Mouse (Mus musculus) layer of hippocampus, adult 9-11 months (tissue): ENCODE data around the gene Atp8a2.

Experiments used
- DNase-seq: peaks from one replicate; pipeline ENCODE4 v3.0.0; 2022

Atp8a2 gene

GRCm38 (mm10) chr14:59695160-59695559, 501.8 kb downstream of the Atp8a2 start:
- no peak for DNase-seq

- no peak for DNase-seq
These were observed 504.8 kb downstream of the Atp8a2 start for GRCm38 (mm10) chr14:59692164-59692563.

GRCm38 (mm10) chr14:59691402-59691801, 505.6 kb downstream of the Atp8a2 start:
- DNase-seq, result no peak

GRCm38 (mm10) chr14:59690954-59691353, 506.0 kb downstream of the Atp8a2 start:
- no peak for DNase-seq

GRCm38 (mm10) chr14:59689596-59689995, 507.4 kb downstream of the Atp8a2 start:
- no peak for DNase-seq

DNA sequence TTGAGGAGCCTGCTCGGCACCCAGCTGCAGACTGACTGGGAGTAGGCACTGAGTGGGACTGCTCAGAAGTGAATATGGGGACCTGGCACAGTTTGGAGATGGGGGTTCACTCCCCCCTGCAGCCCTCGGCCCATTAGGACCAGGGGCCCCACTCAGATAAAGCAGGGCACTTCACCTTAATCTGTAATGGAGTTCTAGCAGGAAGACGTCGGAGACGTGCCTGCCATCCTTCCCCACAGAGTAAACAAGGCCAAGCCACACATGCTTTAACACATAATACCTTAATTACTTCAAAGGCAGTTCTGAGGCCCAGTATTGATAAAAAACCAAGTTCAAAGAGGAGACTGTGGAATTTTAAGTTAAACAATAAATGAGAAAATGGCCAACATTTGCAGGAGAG, 510.8 kb downstream of the Atp8a2 start:
- DNase-seq, result no peak

GRCm38 (mm10) chr14:59685343-59685742, 511.6 kb downstream of the Atp8a2 start:
- no peak for DNase-seq

DNA sequence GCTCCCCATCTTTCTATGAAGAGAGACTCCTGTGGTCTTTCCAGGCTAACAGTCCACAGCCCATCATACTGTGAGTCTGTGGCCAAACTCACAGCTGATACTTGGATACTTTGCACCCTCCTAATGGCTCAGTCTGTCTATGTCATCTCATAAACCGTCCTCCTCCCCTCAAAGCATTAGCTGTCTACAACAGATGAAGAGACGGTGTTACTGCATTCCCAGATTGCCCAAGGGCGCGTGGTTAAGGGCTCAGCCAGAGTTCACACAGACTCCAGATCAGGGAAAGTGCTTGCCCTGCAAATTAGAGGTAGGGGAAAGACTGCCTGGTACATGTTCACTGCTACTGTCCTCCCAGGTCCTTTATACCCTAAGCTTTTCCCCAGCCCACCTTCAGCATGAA, 515.1 kb downstream of the Atp8a2 start:
- no peak for DNase-seq

DNA sequence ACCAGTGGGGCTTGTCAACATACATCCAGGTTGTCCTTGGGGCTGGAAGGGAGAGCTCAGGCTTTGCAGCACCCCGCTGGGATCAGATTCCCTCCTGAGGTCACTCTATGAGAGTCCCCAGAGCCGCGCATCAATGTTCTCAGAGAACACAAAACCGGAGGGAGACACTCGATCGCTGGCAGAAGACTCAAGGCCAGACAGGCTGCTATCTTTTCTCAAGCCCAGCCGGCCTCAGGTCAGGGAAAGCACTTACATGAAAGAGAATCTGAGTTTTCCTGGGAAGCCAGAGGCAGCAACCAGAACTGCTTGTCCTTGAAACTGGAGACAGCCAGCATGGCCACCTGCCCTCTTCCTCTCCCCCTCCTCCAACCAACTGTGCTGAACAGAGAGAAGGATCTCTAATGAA, 519.4 kb downstream of the Atp8a2 start:
- DNase-seq, result no peak

- no peak for DNase-seq
These were observed 521.6 kb downstream of the Atp8a2 start for GRCm38 (mm10) chr14:59675330-59675729.

DNA sequence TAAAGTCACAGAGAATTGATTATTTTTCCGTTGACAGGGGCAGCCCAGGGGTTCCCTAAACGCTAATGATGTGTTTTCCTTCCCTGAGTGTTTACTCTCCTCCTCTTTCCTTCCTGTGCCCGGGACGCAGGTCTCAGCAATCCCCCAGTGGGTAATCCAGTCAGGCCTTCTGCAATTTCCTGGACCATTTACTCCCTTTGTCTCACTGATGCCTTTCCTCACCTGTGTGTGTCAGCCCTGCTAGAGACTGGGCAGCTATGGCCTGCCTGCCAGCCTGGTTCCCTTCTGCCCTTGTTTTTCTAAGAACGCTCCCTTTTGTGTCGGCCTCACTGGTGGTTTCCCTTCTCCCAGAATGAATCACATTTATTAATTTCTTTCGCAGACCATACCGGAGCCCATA, 522.4 kb downstream of the Atp8a2 start:
- DNase-seq, result no peak

DNA sequence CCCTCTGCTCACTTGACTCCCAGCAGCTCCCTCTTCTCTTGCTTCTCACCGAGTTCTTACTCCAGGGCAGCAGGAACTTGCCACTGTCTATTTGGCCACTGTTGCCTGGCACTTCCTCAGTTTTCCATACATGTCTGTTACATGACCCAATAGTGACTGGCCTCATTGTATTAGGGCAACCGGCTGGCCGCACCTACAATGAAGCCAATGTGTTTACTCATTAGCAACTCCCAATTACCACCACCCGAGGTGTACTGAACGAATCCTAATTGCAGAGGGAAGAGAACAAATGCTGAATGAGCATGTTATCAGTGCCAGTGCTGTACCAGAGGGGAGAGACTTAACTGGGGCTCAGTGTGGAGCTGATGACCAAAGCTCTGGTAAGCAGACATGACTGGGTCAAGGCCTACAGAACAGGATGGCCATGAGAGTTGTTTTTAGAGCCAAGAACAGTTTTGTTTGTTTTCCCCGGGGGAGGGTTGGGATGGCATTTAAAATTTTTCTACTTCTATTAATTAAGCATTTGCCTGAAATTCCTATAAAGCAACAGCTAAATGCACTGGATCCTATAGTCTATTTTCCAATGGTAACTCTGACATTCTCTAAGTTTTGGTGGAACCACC, 524.0 kb downstream of the Atp8a2 start:
- DNase-seq, result no peak

DNA sequence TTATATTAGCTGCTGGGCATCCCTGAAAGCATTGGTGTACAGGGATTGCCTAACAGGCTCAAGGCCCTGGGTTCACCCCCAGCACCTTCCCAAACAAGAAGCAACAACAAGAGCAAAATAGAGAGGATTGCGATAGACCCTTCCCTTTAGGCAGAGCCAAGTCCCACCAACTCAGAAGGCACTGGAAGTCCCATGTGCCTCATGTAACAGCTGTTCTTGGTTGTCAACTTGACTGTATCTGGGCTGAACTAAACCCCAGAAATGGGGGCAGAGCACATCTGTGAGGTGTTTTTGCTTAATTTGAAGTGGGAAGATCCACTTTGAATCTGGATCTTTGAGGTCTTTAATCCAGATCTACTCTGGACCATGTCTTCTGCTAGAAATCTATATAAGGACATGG, 539.9 kb downstream of the Atp8a2 start:
- DNase-seq, result no peak

- no peak for DNase-seq
These were observed 540.4 kb downstream of the Atp8a2 start for GRCm38 (mm10) chr14:59656591-59656990.

GRCm38 (mm10) chr14:59649337-59649736, 547.6 kb downstream of the Atp8a2 start:
- DNase-seq, result no peak

DNA sequence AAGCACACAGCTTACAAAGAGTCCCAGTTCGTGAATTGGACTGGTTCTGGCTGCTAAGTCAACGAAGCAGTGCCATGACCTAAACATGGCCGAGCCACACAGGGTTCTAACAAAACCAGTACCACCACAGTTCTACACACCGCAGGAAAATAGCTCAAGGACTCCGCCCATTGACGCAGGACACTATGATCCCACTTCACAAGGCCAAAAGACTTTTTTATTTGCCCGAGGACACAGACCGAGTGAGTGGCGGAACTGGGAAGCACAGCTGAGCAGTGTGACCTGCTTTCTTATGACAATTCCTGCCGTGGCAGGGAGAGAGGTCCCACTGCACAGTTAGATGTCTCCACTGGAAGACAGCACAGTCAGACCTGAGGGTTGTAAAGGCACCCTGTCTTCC, 548.4 kb downstream of the Atp8a2 start:
- no peak for DNase-seq

DNA sequence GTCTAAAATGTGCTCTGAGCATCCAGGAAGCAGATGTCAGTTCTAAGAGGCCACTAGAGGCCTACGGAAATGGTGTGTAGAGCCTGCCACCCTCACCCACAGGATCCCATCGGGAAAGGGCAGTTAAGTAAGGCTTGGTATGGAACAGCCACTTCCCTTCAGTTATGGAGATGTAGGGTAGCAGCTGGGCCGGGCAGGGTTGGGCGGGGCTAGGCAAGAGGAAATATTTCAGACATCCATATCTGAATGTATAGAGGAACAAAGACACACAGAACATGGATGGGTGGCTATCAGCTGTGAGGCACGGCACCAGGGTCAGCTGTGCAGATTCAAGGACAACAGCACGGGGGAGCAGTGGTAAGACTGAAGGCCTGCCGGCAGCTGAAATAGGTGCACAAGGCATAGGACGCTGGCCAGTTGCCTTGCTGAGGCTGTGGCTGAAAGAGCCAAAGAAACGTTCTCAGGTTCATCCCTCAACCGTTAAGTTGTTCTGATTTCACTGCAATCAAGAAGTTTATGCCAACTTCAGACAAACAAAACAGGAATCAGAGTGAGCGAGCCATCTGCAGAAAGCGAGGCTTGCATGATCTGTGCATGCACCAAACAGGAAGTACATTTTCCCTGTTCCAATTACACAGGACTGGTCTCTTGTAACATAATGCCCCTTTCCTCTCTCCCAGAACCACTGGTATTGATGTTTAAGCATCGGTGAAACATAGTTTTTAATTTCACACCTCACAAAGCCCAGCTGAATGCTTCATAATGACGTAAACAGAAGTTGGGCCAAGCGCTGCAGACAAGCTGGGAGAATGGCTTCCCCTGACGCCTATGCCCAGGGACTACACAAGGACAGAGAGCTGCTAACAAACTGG, 549.9 kb downstream of the Atp8a2 start:
- no peak for DNase-seq

DNA sequence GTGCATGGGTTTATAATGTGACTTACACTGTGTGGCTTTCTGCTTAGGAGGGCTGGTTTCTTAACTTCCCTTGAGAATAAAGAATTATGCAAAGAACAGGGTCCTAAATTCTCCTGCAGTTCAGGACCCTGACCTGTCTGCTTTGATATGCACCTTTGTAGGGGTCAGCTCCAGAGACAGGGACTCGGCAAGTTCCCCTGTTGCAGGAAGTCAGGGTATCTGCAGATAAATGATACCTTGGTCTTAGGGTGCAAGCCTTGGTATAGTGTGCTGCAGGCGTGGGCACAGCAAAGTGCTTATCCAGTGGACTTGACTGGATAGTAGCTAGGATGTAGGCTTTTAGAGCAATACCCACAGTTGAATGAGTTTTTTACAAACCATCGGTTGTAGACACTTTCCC, 552.1 kb downstream of the Atp8a2 start:
- no peak for DNase-seq

GRCm38 (mm10) chr14:59644166-59644565, 552.8 kb downstream of the Atp8a2 start:
- no peak for DNase-seq

- no peak for DNase-seq
These were observed 553.4 kb downstream of the Atp8a2 start for GRCm38 (mm10) chr14:59643582-59643981.

DNA sequence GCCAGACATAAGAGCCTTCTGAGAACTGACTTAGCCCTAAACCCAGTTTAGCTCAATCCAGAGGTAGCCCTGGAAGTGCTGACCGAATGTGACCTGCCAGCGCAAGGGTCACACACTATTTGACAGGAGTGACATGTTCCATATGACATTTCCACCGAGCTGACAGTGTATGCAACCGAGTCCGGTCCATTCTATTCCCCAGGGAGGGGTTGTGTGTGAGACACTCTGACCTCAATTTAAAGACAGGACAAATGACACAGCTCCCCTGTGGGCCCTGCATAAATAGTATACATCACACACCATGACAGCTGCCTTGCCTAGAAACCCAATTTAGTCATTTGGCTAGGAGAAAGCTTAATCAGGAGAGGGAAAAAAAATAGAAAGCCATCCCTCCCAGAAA, 555.1 kb downstream of the Atp8a2 start:
- no peak for DNase-seq

DNA sequence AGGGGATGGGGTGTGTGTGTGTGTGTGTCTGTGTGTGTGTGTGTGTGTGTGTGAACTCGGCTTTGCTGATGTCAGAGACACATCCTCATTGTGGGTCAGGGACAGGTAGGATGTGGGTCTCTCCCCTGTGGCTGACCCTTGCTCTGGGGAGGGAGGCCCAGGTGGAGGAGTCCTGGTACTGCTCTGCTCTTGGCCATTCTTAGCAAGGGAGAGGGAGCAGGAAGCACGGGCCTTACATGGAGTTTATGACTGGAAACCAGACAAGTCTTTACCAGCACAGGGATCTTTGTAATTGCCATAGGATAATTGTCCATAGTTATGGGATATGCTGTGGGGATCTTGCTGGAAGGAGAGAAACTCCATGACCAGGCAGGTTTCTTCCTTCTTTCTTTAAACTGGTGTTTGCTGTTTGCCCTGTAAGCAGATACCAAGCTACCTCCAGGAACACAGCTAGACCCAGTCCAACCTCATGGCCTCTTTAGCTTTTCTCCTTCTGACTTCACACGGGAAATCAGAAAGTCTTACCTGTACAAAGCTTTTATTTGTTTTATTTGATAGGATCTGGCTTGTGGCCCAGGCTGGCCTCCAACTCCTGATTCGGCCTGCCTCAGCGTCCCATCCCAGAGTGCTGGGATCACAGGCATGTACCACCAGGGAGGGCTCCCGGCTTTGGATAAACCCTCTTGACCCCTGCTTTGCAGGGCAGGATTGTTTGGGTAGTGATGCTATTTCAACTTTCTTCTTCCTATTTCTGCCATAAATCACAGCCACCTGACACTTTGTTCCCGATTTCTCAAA, 557.9 kb downstream of the Atp8a2 start:
- no peak for DNase-seq

DNA sequence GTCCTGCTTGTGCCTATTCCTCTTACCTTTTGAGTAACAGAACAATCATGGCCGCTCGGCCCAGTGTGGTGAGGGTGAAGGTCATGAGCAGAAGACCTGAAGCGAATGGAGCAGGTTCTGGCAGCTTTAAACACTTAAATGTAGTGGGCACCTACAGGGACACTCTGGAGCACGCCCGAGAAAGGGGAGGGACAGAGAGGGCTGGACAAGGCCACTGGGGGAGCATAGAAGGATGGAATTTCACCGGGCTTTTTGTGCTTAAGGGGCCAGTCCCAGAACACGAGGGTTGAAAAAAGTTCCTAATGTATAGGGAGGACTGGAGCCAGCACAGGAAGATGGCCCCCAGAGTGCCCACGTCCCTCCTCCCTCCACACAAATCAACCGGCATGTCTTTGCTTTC, 563.0 kb downstream of the Atp8a2 start:
- DNase-seq, result no peak
